Comparison of ENCODE assay signal across 16 mouse cellular contexts in the genomic region with DNA sequence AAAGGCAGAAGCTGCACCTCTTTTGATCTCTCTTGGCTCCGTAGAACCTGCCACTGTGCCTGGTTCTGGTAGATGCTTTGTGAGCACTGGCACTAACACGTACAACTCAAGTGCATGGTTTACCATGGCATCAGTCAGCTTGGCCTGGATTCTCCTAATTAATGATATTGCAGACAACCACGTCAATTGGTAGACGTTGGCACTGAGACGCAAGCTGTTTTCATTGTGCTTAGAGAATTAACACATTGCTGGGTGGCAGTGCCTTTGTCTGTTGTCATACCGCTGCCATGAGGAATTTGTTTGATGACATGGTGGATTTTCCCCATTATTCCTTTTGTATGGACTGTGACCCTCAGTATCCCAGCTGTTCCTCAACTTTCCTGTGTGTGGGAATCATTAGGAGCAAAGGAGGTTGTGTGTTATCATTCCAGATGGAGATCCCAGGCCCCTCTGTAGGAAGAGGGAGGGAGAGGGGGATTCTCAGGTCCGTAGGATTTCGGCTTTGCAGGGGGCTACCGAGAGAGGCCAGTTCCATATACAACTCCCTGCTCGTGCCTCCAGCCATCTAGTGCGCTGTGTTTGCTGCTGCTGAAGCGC. TPM values are rescaled to one million over a fixed set of nuclear protein-coding genes. Genes with fewer than 3 reads are reported as not detected.
DNase-seq lines count a peak whose midpoint lies in the region; ATAC-seq lines count a peak whose summit lies in the region.
"Had no signal": no experiment of that assay in that cellular context is flagged by ENCODE, and none has a peak within 500 bp of the region (broad histone marks: within the 10 kb centered on the region; RNA-seq: fewer than 3 reads in every experiment).

No protein-coding gene starts in this region.

- peak; percentile 70 for ATAC-seq in midbrain, embryonic 11.5 days (ENCODE audit: low FRiP score)
- 0 out of 2 replicates have a peak, but pooled peaks have one; percentile 41 for ATAC-seq in neural tube, embryonic 15.5 days (ENCODE audit: low FRiP score)
- ATAC-seq: liver, embryonic 12.5 days; lung, postnatal 0 days; Patski had no signal

- H3K9ac ChIP-seq in midbrain, embryonic 11.5 days (ENCODE audit: low read length): peak overlapping the region; percentile 45; the same call in 1 of the 2 replicates
- H3K9ac ChIP-seq in neural tube, embryonic 15.5 days (replicated peaks): no peak overlapping the region
- H3K9ac ChIP-seq: liver, embryonic 12.5 days; stomach, embryonic 15.5 days had no signal

- DNase-seq in embryo, embryonic 10 days (ENCODE audit: low spot score): peak; percentile 53
- DNase-seq in embryo, embryonic 9.5 days (ENCODE audit: extremely low spot score): no peak
- DNase-seq in hindbrain, embryonic 10.5 days (ENCODE audit: low spot score): peak; percentile 51
- DNase-seq in midbrain, embryonic 11.5 days (ENCODE audit: low spot score, missing footprints): peak; percentile 92
- no peak for DNase-seq in spleen, postnatal 4 days (ENCODE audit: low spot score in 2 of 2)
- DNase-seq in gastrocnemius, postnatal 4 days (ENCODE audit: low spot score in 2 of 2): no peak
- no peak for DNase-seq in right cerebral cortex, postnatal 25 days
- DNase-seq: cerebellum, adult 2 months; heart, postnatal 14 days; kidney, adult 9 months; thymus, postnatal 25 days had no signal

- peak overlapping the region; percentile 64; the same call in 1 of the 2 replicates for H3K27ac ChIP-seq in hindbrain, embryonic 10.5 days
- H3K27ac ChIP-seq in midbrain, embryonic 11.5 days (ENCODE audit: low read depth, low read length): peak overlapping the region; percentile 40; the same call in 1 of the 2 replicates
- H3K27ac ChIP-seq in neural tube, embryonic 15.5 days (replicated peaks): peak overlapping the region; percentile 52
- H3K27ac ChIP-seq: liver, embryonic 12.5 days; stomach, embryonic 15.5 days had no signal

- peaks cover 10% of the 10 kb centered on the region for H3K36me3 ChIP-seq in hindbrain, embryonic 10.5 days
- no peaks in the 10 kb centered on the region for H3K36me3 ChIP-seq in midbrain, embryonic 11.5 days (ENCODE audit: control insufficient read depth, insufficient read depth, low read length)
- H3K36me3 ChIP-seq in neural tube, embryonic 15.5 days: no peaks in the 10 kb centered on the region
- H3K36me3 ChIP-seq: liver, embryonic 12.5 days; stomach, embryonic 15.5 days had no signal

- 34% methylated on average over 12 of the region's 12 CpGs for WGBS in hindbrain, embryonic 10.5 days
- 29% methylated on average over 12 of the region's 12 CpGs for WGBS in midbrain, embryonic 11.5 days
- 22% methylated on average over 12 of the region's 12 CpGs for WGBS in neural tube, embryonic 15.5 days

- H3K4me1 ChIP-seq in hindbrain, embryonic 10.5 days (replicated peaks): peaks cover 19% of the 10 kb centered on the region
- peaks cover 19% of the 10 kb centered on the region for H3K4me1 ChIP-seq in midbrain, embryonic 11.5 days (ENCODE audit: control insufficient read depth, insufficient read depth, low read length)
- peaks cover 31% of the 10 kb centered on the region for H3K4me1 ChIP-seq in neural tube, embryonic 15.5 days
- H3K4me1 ChIP-seq: liver, embryonic 12.5 days; stomach, embryonic 15.5 days had no signal

- H3K4me2 ChIP-seq in midbrain, embryonic 11.5 days: peak overlapping the region; percentile 8
- peak overlapping the region; percentile 15 for H3K4me2 ChIP-seq in neural tube, embryonic 15.5 days
- H3K4me2 ChIP-seq: liver, embryonic 12.5 days; stomach, embryonic 15.5 days had no signal

- H3K9me3 ChIP-seq in hindbrain, embryonic 10.5 days: no peaks in the 10 kb centered on the region
- no peaks in the 10 kb centered on the region for H3K9me3 ChIP-seq in midbrain, embryonic 11.5 days (ENCODE audit: control insufficient read depth, low read length)
- H3K9me3 ChIP-seq in neural tube, embryonic 15.5 days (replicated peaks): no peaks in the 10 kb centered on the region
- H3K9me3 ChIP-seq: liver, embryonic 12.5 days; stomach, embryonic 15.5 days had no signal

- peak overlapping the region; percentile 16; the same call in 1 of the 2 replicates for H3K4me3 ChIP-seq in hindbrain, embryonic 10.5 days
- no peak overlapping the region for H3K4me3 ChIP-seq in midbrain, embryonic 11.5 days (ENCODE audit: low read depth, low read length)
- no peak overlapping the region for H3K4me3 ChIP-seq in neural tube, embryonic 15.5 days (replicated peaks)
- H3K4me3 ChIP-seq: liver, embryonic 12.5 days; stomach, embryonic 15.5 days had no signal

- H3K27me3 ChIP-seq in hindbrain, embryonic 10.5 days (ENCODE audit: insufficient read depth, poor library complexity, severe bottlenecking): 0 out of 2 replicates have a peak, but pooled peaks cover 12% of the 10 kb centered on the region
- no peaks in the 10 kb centered on the region for H3K27me3 ChIP-seq in midbrain, embryonic 11.5 days (ENCODE audit: control insufficient read depth, insufficient read depth, low read length)
- no peaks in the 10 kb centered on the region for H3K27me3 ChIP-seq in neural tube, embryonic 15.5 days (replicated peaks)
- H3K27me3 ChIP-seq: liver, embryonic 12.5 days; Patski; stomach, embryonic 15.5 days had no signal

RNA-seq across cellular contexts. Expression of gene Evl, which starts 10.5 kb away (rescaled TPM):
- 59.1 and 75.2 TPM in 2 replicates for polyA plus RNA-seq in hindbrain, embryonic 10.5 days (2016; fragmentation: Nextera tagmentation; extraction: Ambion mirVana)
- 102 and 119 TPM in 2 replicates for polyA plus RNA-seq in midbrain, embryonic 11.5 days (2014; fragmentation: Nextera tagmentation; extraction: Ambion mirVana)
- 188 and 226 TPM in 2 replicates for polyA plus RNA-seq in neural tube, embryonic 15.5 days (2015; fragmentation: Nextera tagmentation; extraction: Ambion mirVana)
- total RNA-seq in gastrocnemius, postnatal 4 days (2021): 10 to 100 TPM; 77.1 to 80.7 TPM

Comparison
In these comparisons a context has a peak if more than half of its experiments do, and no peak if none do; other contexts are left out.
1. DNase-seq: peak in embryo, embryonic 10 days (single experiment), hindbrain, embryonic 10.5 days (single experiment) and midbrain, embryonic 11.5 days (single experiment); none in embryo, embryonic 9.5 days (single experiment), spleen, postnatal 4 days (0 of 2), gastrocnemius, postnatal 4 days (0 of 2) and right cerebral cortex, postnatal 25 days (single experiment).
2. Peak in every context shown above with its lines, with median percentiles within 50 percentile points of each other: H3K27ac ChIP-seq.